Mouse (Mus musculus): Measurements from ENCODE around the gene Ptgr1.

- TF ChIP-seq POLR2A (IDR thresholded peaks at IDR 0.05; ENCODE audit: extremely low read depth, insufficient read depth, low read length), result no peak
- TF ChIP-seq CTCF (IDR thresholded peaks at IDR 0.05; ENCODE audit: low read depth, low read length), result no peak
Measured at GRCm38 (mm10) chr4:58952630-58953029, 34.3 kb downstream of the Ptgr1 start.

Data from liver, adult 2 months (tissue).